Mouse (Mus musculus) adrenal gland, postnatal 10 days (tissue): ENCODE results near the gene Rsad2. TPM values are rescaled to one million over a fixed set of nuclear protein-coding genes. Genes with fewer than 3 reads are reported as not detected.

Source experiments
- DNase-seq: peaks from one replicate; pipeline ENCODE4 v3.0.0; 2021; ENCODE audit warnings: mixed read lengths
- microRNA-seq: library from miRNA; unstranded; fragments of <30 nt; microRNA quantifications from one replicate; pipeline ENCODE4 v1.2.0, GENCODE M21; 2021
- total RNA-seq, 2 experiments: library from RNA; stranded (reverse); gene quantifications; 2 replicates each; pipeline ENCODE4 v1.2.3; 2021

Gene Rsad2
- total RNA-seq, 2 experiments from 2014 or later, result 13.9 to 15.0 TPM

DNA sequence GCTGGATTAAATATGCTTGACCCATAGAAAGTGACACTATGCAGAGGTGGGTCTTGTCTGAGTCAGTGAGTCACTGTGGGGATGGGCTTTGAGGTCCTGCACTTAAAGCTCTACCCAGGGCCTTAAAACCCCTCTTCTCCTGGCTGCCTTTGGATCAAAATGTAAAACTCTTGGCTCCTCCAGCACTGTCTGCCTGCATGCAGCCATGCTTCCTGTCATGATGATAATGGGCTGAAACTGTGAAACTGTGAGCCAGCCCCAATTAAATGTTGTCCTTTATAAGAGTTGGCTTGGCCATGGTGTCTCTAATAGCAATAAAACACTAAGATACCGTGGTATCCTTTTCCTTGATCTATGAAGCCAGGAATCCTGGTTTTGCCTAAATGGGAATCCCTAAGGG, 55.0 kb downstream of the Rsad2 start:
- DNase-seq, result no peak

DNA sequence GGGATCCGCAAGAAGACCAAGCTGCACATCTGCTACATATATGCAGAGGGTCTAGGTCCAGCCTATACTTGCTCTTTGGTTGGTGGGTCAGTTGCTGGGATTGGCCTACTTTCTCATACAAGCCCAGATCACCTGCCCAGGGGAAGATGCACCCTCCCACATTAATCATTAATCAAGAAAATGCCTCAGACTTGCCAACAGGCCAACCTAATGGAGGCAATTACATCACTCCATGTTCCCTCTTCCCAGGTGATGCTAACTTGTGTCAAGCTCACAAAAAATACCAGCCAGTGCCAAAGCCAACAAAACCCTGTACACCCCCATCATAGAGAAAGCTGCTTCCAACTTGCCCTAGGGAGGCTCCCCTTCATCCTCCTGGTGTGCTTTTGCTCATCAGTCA, 55.5 kb downstream of the Rsad2 start:
- DNase-seq, result no peak

GRCm38 (mm10) chr12:26399391-26399790, 56.9 kb downstream of the Rsad2 start:
- no peak for DNase-seq

DNA sequence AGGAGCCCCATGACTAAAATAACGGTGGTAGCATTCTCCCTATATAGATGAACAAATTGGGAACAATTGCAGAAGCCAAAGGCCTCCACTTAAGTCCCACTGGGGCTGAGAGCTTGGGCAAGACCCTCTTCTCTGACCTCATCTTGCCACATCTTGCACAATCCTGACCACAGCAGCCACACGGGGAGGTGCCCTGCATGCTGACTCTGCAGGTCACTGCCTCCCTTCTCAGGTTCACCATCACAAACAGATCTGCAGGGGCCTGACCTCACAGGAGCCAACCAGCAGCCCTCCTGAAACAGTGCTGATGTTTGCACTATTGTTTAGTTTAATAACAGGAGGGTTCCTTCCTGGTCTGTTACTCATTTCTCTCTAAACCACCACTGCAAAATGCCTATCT, 57.7 kb downstream of the Rsad2 start:
- peak; percentile 60 for DNase-seq

DNA sequence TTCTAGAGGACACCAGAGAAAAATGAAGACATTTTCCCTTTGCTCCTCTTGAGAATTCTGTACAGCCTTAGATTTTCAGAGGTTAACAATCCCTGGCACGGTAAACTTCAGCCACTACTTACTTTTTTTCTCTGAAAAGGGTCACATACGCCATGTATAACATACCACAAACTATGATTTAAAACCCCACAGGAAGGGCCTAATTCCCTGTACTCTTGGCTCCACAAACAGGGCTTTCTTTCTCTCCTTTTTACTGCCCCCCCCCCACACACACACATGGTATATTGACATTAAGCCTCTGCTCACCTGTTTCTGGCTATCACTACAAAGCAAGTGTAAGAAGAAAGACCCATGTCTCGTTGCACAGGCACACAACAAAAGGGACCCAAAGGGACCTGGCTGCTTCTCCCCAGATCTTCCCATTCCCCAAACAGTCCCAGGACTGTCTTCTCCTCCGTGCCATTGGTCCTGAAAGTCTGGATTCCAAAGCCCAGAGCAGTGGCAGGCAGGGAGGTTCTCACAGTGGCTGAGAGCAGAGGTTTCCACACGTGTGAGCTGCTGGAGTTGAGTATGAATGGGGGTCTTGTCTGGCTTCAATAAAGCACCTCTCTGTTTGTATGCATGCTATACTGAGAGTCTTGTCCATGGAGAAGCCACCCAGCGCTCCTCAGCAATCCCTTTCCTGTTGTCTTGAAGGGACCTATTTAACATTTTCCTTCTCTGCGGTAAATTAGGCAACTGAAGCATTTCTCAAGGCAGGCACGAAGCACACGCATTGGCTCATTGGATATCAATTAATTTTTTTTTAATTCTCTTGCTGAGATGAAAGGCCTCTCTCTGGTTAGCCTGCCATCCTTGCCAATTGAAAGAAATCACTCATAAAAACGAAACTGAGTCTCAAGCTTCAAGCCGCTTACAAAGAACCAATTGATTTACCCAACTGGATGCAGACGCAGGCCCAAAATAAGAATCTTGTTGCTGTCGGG, 61.5 kb downstream of the Rsad2 start:
- DNase-seq, result no peak

GRCm38 (mm10) chr12:26393291-26393690, 63.0 kb downstream of the Rsad2 start:
- DNase-seq, result no peak

Small RNA genes lying within 50 kb of the gene (microRNA-seq; reads per million reads assigned to microRNA genes)
- gene Mir6538, result 28.2 reads per million, percentile 31 among the genes with 10 or more reads in this experiment

Other genes starting within 250 kb of the Rsad2 start
- 10 to 100 TPM; 32.3 to 48.8 TPM for gene Rnf144a, start 41.2 kb downstream of the Rsad2 start, total RNA-seq
- 10 to 100 TPM; 13.2 to 25.8 TPM for gene Cmpk2, start 12.8 kb upstream of the Rsad2 start, total RNA-seq